Mouse (Mus musculus) CH12.LX (cell line): Measurements from ENCODE around the gene Trim10. TPM values are rescaled to one million over a fixed set of nuclear protein-coding genes. Genes with fewer than 3 reads are reported as not detected.

Source experiments
- polyA plus RNA-seq: library from polyadenylated mRNA; unstranded; fragments of >175 nt; gene quantifications from 2 replicates; pipeline ENCODE4 v1.2.1, GENCODE M21; 2012; ENCODE audit warnings: low read depth; ENCODE audit not compliant: insufficient read length
- total RNA-seq, 2 experiments: library from RNA; depleted of rRNA; stranded (reverse); fragments of 300-350 nt in 1 of 2; fragments of >200 nt in 1 of 2; gene quantifications; 2 replicates each; pipeline ENCODE4 v1.2.3; 2012 to 2014

Gene Trim10
- total and polyA plus RNA-seq, 3 experiments, result not detected

Other genes starting within 250 kb of the Trim10 start
- not detected in 2 replicates for gene H2-M9, start 226.9 kb upstream of the Trim10 start, total RNA-seq (2012; rRNA removed)
- gene H2-M9, start 226.9 kb upstream of the Trim10 start, total RNA-seq (2014; rRNA removed), result not detected in 2 replicates
- gene H2-M9, start 226.9 kb upstream of the Trim10 start, polyA plus RNA-seq, result not detected in 2 replicates
- not detected in 2 replicates for gene H2-M1, start 197.4 kb upstream of the Trim10 start, total RNA-seq (2012; rRNA removed)
- not detected in 2 replicates for gene H2-M1, start 197.4 kb upstream of the Trim10 start, total RNA-seq (2014; rRNA removed)
- gene H2-M1, start 197.4 kb upstream of the Trim10 start, polyA plus RNA-seq, result not detected in 2 replicates
- gene H2-M10.5, start 96.7 kb upstream of the Trim10 start, total RNA-seq (2012; rRNA removed), result not detected in 2 replicates
- not detected in 2 replicates for gene H2-M10.5, start 96.7 kb upstream of the Trim10 start, total RNA-seq (2014; rRNA removed)
- gene H2-M10.5, start 96.7 kb upstream of the Trim10 start, polyA plus RNA-seq, result not detected in 2 replicates
- not detected in 2 replicates for gene H2-M10.6, start 57.4 kb upstream of the Trim10 start, total RNA-seq (2012; rRNA removed)
- not detected in 2 replicates for gene H2-M10.6, start 57.4 kb upstream of the Trim10 start, total RNA-seq (2014; rRNA removed)
- 0.20 and 0.27 TPM in 2 replicates for gene H2-M10.6, start 57.4 kb upstream of the Trim10 start, polyA plus RNA-seq
- gene Trim26, start 32.4 kb upstream of the Trim10 start, total RNA-seq (2012; rRNA removed), result 17.1 and 19.1 TPM in 2 replicates
- 13.6 and 14.2 TPM in 2 replicates for gene Trim26, start 32.4 kb upstream of the Trim10 start, total RNA-seq (2014; rRNA removed)
- gene Trim26, start 32.4 kb upstream of the Trim10 start, polyA plus RNA-seq, result 67.0 and 67.1 TPM in 2 replicates
- not detected in 2 replicates for gene Trim15, start 2.4 kb upstream of the Trim10 start, total RNA-seq (2012; rRNA removed)
- not detected in 2 replicates for gene Trim15, start 2.4 kb upstream of the Trim10 start, total RNA-seq (2014; rRNA removed)
- gene Trim15, start 2.4 kb upstream of the Trim10 start, polyA plus RNA-seq, result 0.14 TPM in 1 of 2 replicates, not detected in the other
- gene Trim40, start 20.5 kb downstream of the Trim10 start, total RNA-seq (2012; rRNA removed), result 0.13 TPM in 1 of 2 replicates, not detected in the other
- not detected in 2 replicates for gene Trim40, start 20.5 kb downstream of the Trim10 start, total RNA-seq (2014; rRNA removed)
- gene Trim40, start 20.5 kb downstream of the Trim10 start, polyA plus RNA-seq, result 0.14 and 0.22 TPM in 2 replicates
- gene Trim31, start 28.5 kb downstream of the Trim10 start, total RNA-seq (2012; rRNA removed), result not detected in 2 replicates
- not detected in 2 replicates for gene Trim31, start 28.5 kb downstream of the Trim10 start, total RNA-seq (2014; rRNA removed)
- gene Trim31, start 28.5 kb downstream of the Trim10 start, polyA plus RNA-seq, result not detected in 2 replicates
- not detected in 2 replicates for gene Rnf39, start 73.3 kb downstream of the Trim10 start, total RNA-seq (2012; rRNA removed)
- not detected in 2 replicates for gene Rnf39, start 73.3 kb downstream of the Trim10 start, total RNA-seq (2014; rRNA removed)
- gene Rnf39, start 73.3 kb downstream of the Trim10 start, polyA plus RNA-seq, result 0.40 TPM in 1 of 2 replicates, not detected in the other
- gene Ppp1r11, start 82.2 kb downstream of the Trim10 start, total RNA-seq (2012; rRNA removed), result 208 and 209 TPM in 2 replicates
- gene Ppp1r11, start 82.2 kb downstream of the Trim10 start, total RNA-seq (2014; rRNA removed), result 120 and 128 TPM in 2 replicates
- 238 and 276 TPM in 2 replicates for gene Ppp1r11, start 82.2 kb downstream of the Trim10 start, polyA plus RNA-seq
- gene Znrd1, start 89.0 kb downstream of the Trim10 start, total RNA-seq (2012; rRNA removed), result 66.9 and 80.3 TPM in 2 replicates
- gene Znrd1, start 89.0 kb downstream of the Trim10 start, total RNA-seq (2014; rRNA removed), result 66.8 and 67.3 TPM in 2 replicates
- gene Znrd1, start 89.0 kb downstream of the Trim10 start, polyA plus RNA-seq, result 74.5 and 98.1 TPM in 2 replicates
- gene Znrd1as, start 89.0 kb downstream of the Trim10 start, total RNA-seq (2012; rRNA removed), result 8.1 and 8.6 TPM in 2 replicates
- 8.5 and 8.6 TPM in 2 replicates for gene Znrd1as, start 89.0 kb downstream of the Trim10 start, total RNA-seq (2014; rRNA removed)
- gene Znrd1as, start 89.0 kb downstream of the Trim10 start, polyA plus RNA-seq, result 9.3 and 13.0 TPM in 2 replicates
- not detected in 2 replicates for gene 2410137M14Rik, start 111.7 kb downstream of the Trim10 start, total RNA-seq (2012; rRNA removed)
- gene 2410137M14Rik, start 111.7 kb downstream of the Trim10 start, total RNA-seq (2014; rRNA removed), result 0.31 TPM in 1 of 2 replicates, not detected in the other
- 0.40 TPM in 1 of 2 replicates, not detected in the other for gene 2410137M14Rik, start 111.7 kb downstream of the Trim10 start, polyA plus RNA-seq
- 0.84 and 1.1 TPM in 2 replicates for gene H2-M5, start 120.0 kb downstream of the Trim10 start, total RNA-seq (2012; rRNA removed)
- gene H2-M5, start 120.0 kb downstream of the Trim10 start, total RNA-seq (2014; rRNA removed), result 0.58 and 1.1 TPM in 2 replicates
- 2.2 and 3.6 TPM in 2 replicates for gene H2-M5, start 120.0 kb downstream of the Trim10 start, polyA plus RNA-seq
- not detected in 2 replicates for gene Zfp57, start 131.6 kb downstream of the Trim10 start, total RNA-seq (2012; rRNA removed)
- not detected in 2 replicates for gene Zfp57, start 131.6 kb downstream of the Trim10 start, total RNA-seq (2014; rRNA removed)
- 0.10 and 0.26 TPM in 2 replicates for gene Zfp57, start 131.6 kb downstream of the Trim10 start, polyA plus RNA-seq
- gene Mog, start 153.8 kb downstream of the Trim10 start, total RNA-seq (2012; rRNA removed), result not detected in 2 replicates
- not detected in 2 replicates for gene Mog, start 153.8 kb downstream of the Trim10 start, total RNA-seq (2014; rRNA removed)
- gene Mog, start 153.8 kb downstream of the Trim10 start, polyA plus RNA-seq, result not detected in 2 replicates
- 4.7 TPM in 2 replicates for gene Gabbr1, start 176.4 kb downstream of the Trim10 start, total RNA-seq (2012; rRNA removed)
- gene Gabbr1, start 176.4 kb downstream of the Trim10 start, total RNA-seq (2014; rRNA removed), result 1.8 and 2.1 TPM in 2 replicates
- 10.2 and 11.6 TPM in 2 replicates for gene Gabbr1, start 176.4 kb downstream of the Trim10 start, polyA plus RNA-seq
- gene Olfr90, start 218.9 kb downstream of the Trim10 start, total RNA-seq (2012; rRNA removed), result not detected in 2 replicates
- not detected in 2 replicates for gene Olfr90, start 218.9 kb downstream of the Trim10 start, total RNA-seq (2014; rRNA removed)
- not detected in 2 replicates for gene Olfr90, start 218.9 kb downstream of the Trim10 start, polyA plus RNA-seq
- gene Olfr91, start 228.7 kb downstream of the Trim10 start, total RNA-seq (2012; rRNA removed), result not detected in 2 replicates
- gene Olfr91, start 228.7 kb downstream of the Trim10 start, total RNA-seq (2014; rRNA removed), result not detected in 2 replicates
- not detected in 2 replicates for gene Olfr91, start 228.7 kb downstream of the Trim10 start, polyA plus RNA-seq